Mouse (Mus musculus): ENCODE measurements around the gene Nat8f6. TPM values are rescaled to one million over a fixed set of nuclear protein-coding genes. Genes with fewer than 3 reads are reported as not detected.
"Not testable (repeated sequence)": the region's sequence is repeated elsewhere in the genome, so short reads cannot be mapped to it uniquely, and the experiment has no call there.

Nat8f6 gene
- polyA plus RNA-seq, 1 experiment, result not detected

- Histone ChIP-seq H3K4me1 (ENCODE audit: control insufficient read depth, insufficient read depth, low read length) (no peaks in the 10 kb centered on the region), H3K4me3 (ENCODE audit: insufficient read depth, low read length) (no peak within 1 kb of the TSS), H3K27ac (ENCODE audit: insufficient read depth, low read depth, low read length) (no peak within 1 kb of the TSS)
- TF ChIP-seq POLR2A (IDR thresholded peaks at IDR 0.05; ENCODE audit: borderline replicate concordance, low read depth, low read length) (no peak), CTCF (IDR thresholded peaks at IDR 0.05; ENCODE audit: low read depth, low read length) (no peak)
Observed at GRCm38 (mm10) chr6:85831796-85832321, 11.1 kb upstream of the Nat8f6 start, which contains the start of gene Nat8. Gene Nat8 (minus strand): TSS chr6:85832082.

GRCm38 (mm10) chr6:85829462-85829861 is 8.7 kb upstream of the Nat8f6 start:
- no peak overlapping the region for H3K4me3 ChIP-seq (ENCODE audit: insufficient read depth, low read length)
- H3K27ac ChIP-seq (ENCODE audit: insufficient read depth, low read depth, low read length), result no peak overlapping the region
- no peaks in the 10 kb centered on the region for H3K4me1 ChIP-seq (ENCODE audit: control insufficient read depth, insufficient read depth, low read length)
- no peak for TF ChIP-seq CTCF (IDR thresholded peaks at IDR 0.05; ENCODE audit: low read depth, low read length)
- TF ChIP-seq POLR2A (IDR thresholded peaks at IDR 0.05; ENCODE audit: borderline replicate concordance, low read depth, low read length), result no peak

- H3K27ac ChIP-seq (ENCODE audit: insufficient read depth, low read depth, low read length), result no peak overlapping the region
- TF ChIP-seq CTCF (IDR thresholded peaks at IDR 0.05; ENCODE audit: low read depth, low read length), result no peak
- no peaks in the 10 kb centered on the region for H3K4me1 ChIP-seq (ENCODE audit: control insufficient read depth, insufficient read depth, low read length)
- H3K4me3 ChIP-seq (ENCODE audit: insufficient read depth, low read length), result no peak overlapping the region
Observed at GRCm38 (mm10) chr6:85825886-85826285, 5.1 kb upstream of the Nat8f6 start.

GRCm38 (mm10) chr6:85823382-85824090 is 2.8 kb upstream of the Nat8f6 start:
- H3K4me1 ChIP-seq (ENCODE audit: control insufficient read depth, insufficient read depth, low read length), result no peaks in the 10 kb centered on the region
- TF ChIP-seq POLR2A (IDR thresholded peaks at IDR 0.05; ENCODE audit: borderline replicate concordance, low read depth, low read length) (no peak), CTCF (IDR thresholded peaks at IDR 0.05; ENCODE audit: low read depth, low read length) (no peak)
- no peak overlapping the region for H3K4me3 ChIP-seq (ENCODE audit: insufficient read depth, low read length)
- H3K27ac ChIP-seq (ENCODE audit: insufficient read depth, low read depth, low read length), result no peak overlapping the region

GRCm38 (mm10) chr6:85822286-85822685 is 1.5 kb upstream of the Nat8f6 start:
- TF ChIP-seq CTCF (IDR thresholded peaks at IDR 0.05; ENCODE audit: low read depth, low read length), result no peak
- TF ChIP-seq POLR2A (IDR thresholded peaks at IDR 0.05; ENCODE audit: borderline replicate concordance, low read depth, low read length), result no peak
- Histone ChIP-seq H3K4me1 (ENCODE audit: control insufficient read depth, insufficient read depth, low read length) (no peaks in the 10 kb centered on the region), H3K27ac (ENCODE audit: insufficient read depth, low read depth, low read length) (no peak overlapping the region), H3K4me3 (ENCODE audit: insufficient read depth, low read length) (no peak overlapping the region)

GRCm38 (mm10) chr6:85818338-85818737 is 2.4 kb downstream of the Nat8f6 start:
- no peaks in the 10 kb centered on the region for H3K4me1 ChIP-seq (ENCODE audit: control insufficient read depth, insufficient read depth, low read length)
- no peak for TF ChIP-seq POLR2A (IDR thresholded peaks at IDR 0.05; ENCODE audit: borderline replicate concordance, low read depth, low read length)
- no peak for TF ChIP-seq CTCF (IDR thresholded peaks at IDR 0.05; ENCODE audit: low read depth, low read length)
- no peak overlapping the region for H3K4me3 ChIP-seq (ENCODE audit: insufficient read depth, low read length)
- no peak overlapping the region for H3K27ac ChIP-seq (ENCODE audit: insufficient read depth, low read depth, low read length)

GRCm38 (mm10) chr6:85813339-85813738 is 7.4 kb downstream of the Nat8f6 start:
- TF ChIP-seq CTCF (IDR thresholded peaks at IDR 0.05; ENCODE audit: low read depth, low read length) (no peak), POLR2A (IDR thresholded peaks at IDR 0.05; ENCODE audit: borderline replicate concordance, low read depth, low read length) (no peak)
- Histone ChIP-seq H3K4me1 (ENCODE audit: control insufficient read depth, insufficient read depth, low read length) (no peaks in the 10 kb centered on the region), H3K27ac (ENCODE audit: insufficient read depth, low read depth, low read length) (no peak overlapping the region), H3K4me3 (ENCODE audit: insufficient read depth, low read length) (no peak overlapping the region)

GRCm38 (mm10) chr6:85810942-85811537 is 9.7 kb downstream of the Nat8f6 start:
- not testable (repeated sequence) for H3K4me3 ChIP-seq (ENCODE audit: insufficient read depth, low read length); H3K27ac ChIP-seq (ENCODE audit: insufficient read depth, low read depth, low read length); H3K4me1 ChIP-seq (ENCODE audit: control insufficient read depth, insufficient read depth, low read length)

GRCm38 (mm10) chr6:85810514-85810913 is 10.2 kb downstream of the Nat8f6 start:
- H3K4me1 ChIP-seq (ENCODE audit: control insufficient read depth, insufficient read depth, low read length); H3K27ac ChIP-seq (ENCODE audit: insufficient read depth, low read depth, low read length); H3K4me3 ChIP-seq (ENCODE audit: insufficient read depth, low read length): not testable (repeated sequence)

GRCm38 (mm10) chr6:85809784-85810183 is 11.0 kb downstream of the Nat8f6 start:
- not testable (repeated sequence) for H3K4me3 ChIP-seq (ENCODE audit: insufficient read depth, low read length); H3K27ac ChIP-seq (ENCODE audit: insufficient read depth, low read depth, low read length); H3K4me1 ChIP-seq (ENCODE audit: control insufficient read depth, insufficient read depth, low read length)

GRCm38 (mm10) chr6:85803180-85803579 is 17.6 kb downstream of the Nat8f6 start:
- H3K27ac ChIP-seq (ENCODE audit: insufficient read depth, low read depth, low read length); H3K4me3 ChIP-seq (ENCODE audit: insufficient read depth, low read length); H3K4me1 ChIP-seq (ENCODE audit: control insufficient read depth, insufficient read depth, low read length): not testable (repeated sequence)

- H3K27ac ChIP-seq (ENCODE audit: insufficient read depth, low read depth, low read length); H3K4me3 ChIP-seq (ENCODE audit: insufficient read depth, low read length); H3K4me1 ChIP-seq (ENCODE audit: control insufficient read depth, insufficient read depth, low read length): not testable (repeated sequence)
Observed at GRCm38 (mm10) chr6:85765532-85765931, 55.2 kb downstream of the Nat8f6 start, which contains the start of gene Nat8f3. Gene Nat8f3 (minus strand): TSS chr6:85765754.

GRCm38 (mm10) chr6:85763127-85764070 is 57.4 kb downstream of the Nat8f6 start:
- not testable (repeated sequence) for H3K4me1 ChIP-seq (ENCODE audit: control insufficient read depth, insufficient read depth, low read length); H3K4me3 ChIP-seq (ENCODE audit: insufficient read depth, low read length); H3K27ac ChIP-seq (ENCODE audit: insufficient read depth, low read depth, low read length)

- not testable (repeated sequence) for H3K4me1 ChIP-seq (ENCODE audit: control insufficient read depth, insufficient read depth, low read length); H3K4me3 ChIP-seq (ENCODE audit: insufficient read depth, low read length); H3K27ac ChIP-seq (ENCODE audit: insufficient read depth, low read depth, low read length)
Observed at GRCm38 (mm10) chr6:85762678-85763077, 58.1 kb downstream of the Nat8f6 start.

Measured in bone marrow macrophage, adult 2 months (primary cell).